Mouse (Mus musculus): Measurements from ENCODE around the gene Aqp3.

GRCm38 (mm10) chr4:41081733-41082132, 16.2 kb downstream of the Aqp3 start:
- TF ChIP-seq CTCF (IDR thresholded peaks at IDR 0.05; ENCODE audit: insufficient read depth, low read length) (no peak), POLR2A (IDR thresholded peaks at IDR 0.05; ENCODE audit: borderline replicate concordance, extremely low read depth, low read depth, low read length) (no peak)
